Mouse (Mus musculus) heart, postnatal 14 days (tissue): ENCODE data around the gene Pipox. TPM values are rescaled to one million over a fixed set of nuclear protein-coding genes. Genes with fewer than 3 reads are reported as not detected.
A peak's percentile ranks its signal among the peaks of the same experiment; 100 is the strongest.

ENCODE experiments used
- DNase-seq, 2 experiments: peaks; one replicate each; pipeline ENCODE4 v3.0.0; 2021 to 2022
- intact Hi-C: fragments of 180-260 bp; cut with DNase I; formaldehyde crosslinking; loops from one replicate; pipeline ENCODE4 v1.15.1; 2025
- total RNA-seq, 2 experiments: library from RNA; stranded (reverse); gene quantifications; 2 replicates each; pipeline ENCODE4 v1.2.3; 2021

Gene Pipox
- total RNA-seq, 2 experiments from 2014 or later = 0.98 to 1.1 TPM

DNA sequence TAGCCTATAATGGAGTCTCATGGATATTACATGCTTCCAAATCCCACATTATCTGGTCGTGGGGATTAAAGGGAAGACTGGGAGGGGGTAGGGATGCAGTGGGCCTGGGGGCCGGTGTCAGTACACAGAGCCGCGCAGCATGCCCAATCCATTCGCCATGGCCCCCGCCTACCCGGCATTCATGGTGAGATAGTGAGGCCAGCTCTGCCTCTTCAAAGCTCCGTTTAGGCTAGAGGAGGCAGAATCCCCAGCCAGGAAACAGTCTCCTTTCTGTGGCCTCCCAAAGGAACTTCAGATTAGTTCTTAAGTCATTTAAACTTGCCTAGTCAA lies 8.7 kb downstream of the Pipox start:
- no peak for DNase-seq
- intact Hi-C loops = no loop called here

DNA sequence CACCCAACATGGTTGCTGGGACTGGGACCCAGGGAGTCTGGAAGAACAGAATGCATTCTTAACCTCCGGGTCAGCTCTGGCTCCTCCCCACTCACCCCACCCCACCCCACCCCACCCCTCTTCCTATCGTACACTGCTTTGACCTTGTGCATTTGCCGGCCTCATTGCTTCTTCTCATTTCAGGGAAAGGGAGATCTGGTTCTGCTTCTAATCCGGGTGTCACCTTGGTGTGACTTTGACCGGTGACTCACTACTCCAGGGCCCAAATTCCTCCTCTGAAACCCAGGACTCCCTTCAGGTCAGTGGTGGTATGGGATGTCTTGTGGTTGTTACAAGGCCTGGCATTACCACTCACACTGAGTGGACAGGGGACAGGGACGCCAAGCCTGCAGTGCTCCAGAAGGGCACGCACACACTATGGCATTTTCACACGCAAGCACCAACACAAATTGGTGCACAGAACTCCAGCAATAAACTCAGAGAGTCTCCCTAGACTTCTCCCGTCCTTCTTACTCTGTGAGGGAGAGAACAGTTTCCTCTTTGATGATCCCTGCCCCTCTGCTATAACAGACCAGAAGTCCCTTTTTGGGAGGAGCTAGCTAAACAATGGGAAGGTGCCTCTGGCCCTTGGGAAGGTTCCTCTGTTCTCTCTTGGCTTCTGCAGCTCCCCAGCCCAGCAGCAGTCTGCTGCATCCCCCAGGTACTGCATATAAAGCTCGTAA lies 9.2 kb downstream of the Pipox start:
- no peak for DNase-seq
- intact Hi-C loops = no loop called here

DNA sequence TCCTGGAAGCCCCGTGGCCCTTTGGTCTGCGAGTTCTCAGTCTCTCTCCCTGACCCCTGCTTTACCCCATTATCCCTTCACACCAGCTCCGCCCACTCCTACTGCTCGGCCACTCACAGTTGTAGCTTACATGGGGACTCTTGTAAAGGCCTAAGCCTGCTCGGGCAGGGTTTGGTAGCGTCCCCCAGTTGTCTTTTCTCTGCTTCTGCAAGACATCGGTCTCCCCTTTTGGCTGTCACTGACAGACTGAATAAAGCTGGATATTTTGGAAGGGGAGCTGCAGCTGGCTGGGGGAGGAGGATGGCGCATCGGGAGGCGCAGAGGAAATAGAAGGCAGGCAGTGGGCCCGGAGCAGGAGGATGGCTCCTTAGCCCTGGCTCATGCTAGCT lies 17.1 kb downstream of the Pipox start:
- DNase-seq = no peak
- intact Hi-C loops = no loop called here

DNA sequence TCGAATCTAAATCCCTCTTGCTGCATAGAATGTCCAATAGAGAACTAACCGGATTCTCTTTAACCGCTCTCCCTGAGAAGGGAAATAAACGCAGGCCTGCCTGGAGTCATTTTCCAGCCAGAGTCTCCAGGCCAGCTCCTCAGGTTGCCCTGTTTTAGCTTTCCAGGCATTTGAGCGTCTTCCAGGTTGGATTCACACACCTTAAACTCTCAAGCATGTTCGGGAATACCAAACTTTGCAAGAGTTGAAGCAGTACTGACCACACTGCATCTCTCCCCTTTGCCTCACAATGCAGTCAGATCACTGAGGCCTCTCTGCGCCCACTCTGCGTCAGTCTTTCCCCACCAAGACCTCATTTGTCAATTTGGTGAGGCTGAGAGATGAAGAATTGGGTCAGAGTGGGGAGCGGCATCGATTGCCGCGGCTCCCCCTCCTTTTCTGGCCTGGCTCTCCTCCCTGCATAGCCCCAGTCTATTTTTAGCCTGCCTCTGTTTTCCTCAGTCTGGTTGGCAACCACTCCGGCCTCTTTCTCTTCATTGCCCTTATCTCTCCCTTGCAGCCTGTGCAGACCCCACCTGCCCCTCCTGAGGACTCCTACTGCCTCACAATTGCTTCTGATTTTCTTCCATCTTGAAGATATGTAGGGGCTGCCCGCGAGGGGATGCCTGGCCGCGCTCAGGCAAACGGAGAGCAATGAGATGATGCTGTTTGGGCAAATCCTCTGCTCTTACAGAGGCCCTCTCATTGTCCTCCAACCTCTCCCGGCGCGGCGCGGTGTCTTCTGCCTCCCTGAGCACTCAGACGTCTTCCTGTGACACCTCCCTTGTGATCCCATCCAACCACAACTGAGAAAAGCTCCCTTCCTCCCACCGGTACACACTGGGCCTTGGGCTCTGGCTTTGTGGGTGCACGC lies 17.8 kb downstream of the Pipox start:
- DNase-seq = peak in 1 of 2 experiments; percentile 45
- intact Hi-C loops = no loop called here

DNA sequence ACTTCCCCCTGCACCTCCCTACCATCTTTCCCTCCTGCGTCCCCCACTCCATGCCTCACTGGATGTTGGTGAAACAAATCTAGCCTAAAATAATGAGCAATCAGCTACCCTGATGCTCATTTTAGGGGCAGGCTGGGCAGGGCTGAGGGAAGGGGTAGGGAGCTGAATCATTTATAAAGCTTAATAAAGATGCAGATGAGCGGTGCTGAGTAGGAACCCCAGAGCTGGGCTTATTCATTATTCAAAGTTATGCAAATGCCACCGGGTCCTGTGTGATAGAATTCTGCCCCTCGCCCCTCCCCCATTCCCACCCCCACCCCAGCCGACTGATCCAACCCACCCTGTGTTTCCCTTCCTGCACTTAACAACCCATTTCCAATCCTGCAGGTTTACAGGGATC lies 18.6 kb downstream of the Pipox start:
- intact Hi-C loops = no loop called here
- no peak for DNase-seq

DNA sequence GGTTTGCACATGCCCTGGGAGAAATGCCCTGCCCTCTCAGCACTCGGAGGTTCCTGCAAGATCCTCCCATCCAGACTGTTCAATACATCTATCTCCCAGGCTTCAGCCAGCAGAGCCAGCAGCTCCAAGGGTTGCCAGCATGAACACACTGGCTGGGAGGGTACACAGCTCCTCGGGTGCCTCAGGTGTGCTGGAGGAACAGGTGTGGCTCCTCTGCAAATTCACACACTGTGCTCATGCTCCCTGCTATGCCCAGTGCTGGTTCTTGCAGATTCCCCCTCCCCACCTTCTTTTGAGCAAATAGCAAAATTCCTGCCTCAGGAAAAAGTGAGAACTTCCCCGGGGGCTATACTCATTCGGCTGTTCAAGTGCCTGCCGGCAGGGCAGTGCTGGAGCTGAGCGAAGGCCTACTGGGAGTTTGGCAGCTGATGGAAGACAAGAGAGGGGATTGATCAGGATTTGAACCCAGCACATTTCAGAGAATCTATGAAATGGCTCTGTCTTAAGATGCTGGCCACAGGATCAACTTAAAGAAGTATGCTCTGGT lies 19.1 kb downstream of the Pipox start:
- DNase-seq = no peak
- intact Hi-C loops = no loop called here

DNA sequence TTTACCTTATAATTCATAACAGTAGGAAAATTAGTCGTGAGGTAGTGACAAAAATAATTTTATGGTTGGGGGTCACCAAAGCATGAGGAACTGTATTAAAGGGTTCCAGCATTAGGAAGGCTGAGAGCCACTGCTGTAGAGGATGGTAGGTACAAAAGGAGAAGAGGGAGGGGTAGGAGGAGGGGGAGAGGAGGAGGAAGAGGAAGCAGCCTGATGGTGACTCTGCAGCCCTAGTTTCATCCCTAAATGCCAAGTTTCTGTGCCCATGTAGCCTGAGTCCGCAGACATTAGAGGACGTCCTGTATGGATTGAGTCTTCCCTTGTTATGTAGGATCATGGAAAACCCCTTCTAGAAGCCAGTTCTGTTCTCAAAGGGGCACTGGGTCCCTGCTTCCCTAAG lies 20.8 kb downstream of the Pipox start:
- intact Hi-C loops = no loop called here
- no peak for DNase-seq

DNA sequence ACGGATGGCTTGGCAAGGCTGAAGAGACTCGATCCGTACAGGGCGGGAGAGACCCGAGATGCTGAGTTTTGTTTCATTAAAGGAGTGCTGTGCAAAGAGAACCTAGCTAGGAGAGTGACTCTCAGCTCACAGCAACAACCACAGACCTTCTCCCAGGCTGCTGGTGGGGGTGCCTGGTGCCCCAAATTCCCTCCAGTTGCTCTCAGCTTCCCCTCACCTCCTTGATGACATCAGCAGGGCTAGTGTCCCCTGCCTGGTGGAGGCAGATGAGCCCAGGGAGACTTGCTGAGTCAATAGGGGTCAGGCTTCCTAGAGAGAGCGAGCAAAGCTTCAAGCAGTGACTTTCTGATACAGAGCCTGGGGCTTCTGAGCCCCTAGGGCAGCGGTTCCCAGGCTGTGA lies 21.2 kb downstream of the Pipox start:
- intact Hi-C loops = no loop called here

DNA sequence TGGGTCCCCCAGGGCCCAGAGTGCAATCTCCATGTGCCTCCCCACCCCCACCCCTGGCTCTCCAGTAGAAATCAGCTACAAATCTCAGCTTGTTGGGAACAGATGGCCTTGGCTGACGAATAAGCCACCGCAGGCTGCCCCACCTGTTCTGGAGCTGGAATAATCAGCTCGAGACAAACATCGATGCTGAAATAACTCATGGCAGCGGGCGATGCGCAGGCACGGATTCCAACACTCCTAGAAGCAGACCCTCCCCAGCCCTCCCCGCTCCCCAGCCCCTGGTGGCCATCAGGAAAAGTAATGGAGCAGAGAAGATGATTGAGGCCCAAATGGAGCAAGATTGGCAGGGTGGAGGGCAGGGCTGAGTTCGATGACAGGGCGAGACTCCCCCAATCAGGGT lies 21.7 kb downstream of the Pipox start:
- DNase-seq = no peak
- intact Hi-C loops = no loop called here

More for the DNA sequence above, 21.2 kb downstream of the Pipox start:
- DNase-seq = no peak

DNA sequence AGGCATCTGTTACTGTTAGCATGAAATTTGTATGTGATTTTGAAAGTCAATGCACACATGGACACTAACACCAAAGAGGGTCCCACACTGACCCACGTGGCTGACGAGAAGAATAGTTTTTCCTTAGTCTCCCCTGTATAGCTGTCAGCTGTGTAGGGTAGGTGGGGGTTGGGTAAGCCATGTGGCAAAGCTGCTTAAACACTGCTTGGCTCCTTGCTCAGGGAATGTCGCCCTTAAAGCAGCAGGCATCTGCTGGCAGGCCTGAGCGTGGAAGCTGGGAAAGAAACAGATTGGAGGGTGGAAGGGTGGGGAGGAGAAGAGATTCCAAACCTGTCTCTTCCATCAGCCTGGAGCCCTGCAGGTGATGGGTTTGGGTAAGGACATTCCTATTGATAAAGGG lies 22.5 kb downstream of the Pipox start:
- intact Hi-C loops = no loop called here
- peak in 1 of 2 experiments; percentile 33 for DNase-seq

DNA sequence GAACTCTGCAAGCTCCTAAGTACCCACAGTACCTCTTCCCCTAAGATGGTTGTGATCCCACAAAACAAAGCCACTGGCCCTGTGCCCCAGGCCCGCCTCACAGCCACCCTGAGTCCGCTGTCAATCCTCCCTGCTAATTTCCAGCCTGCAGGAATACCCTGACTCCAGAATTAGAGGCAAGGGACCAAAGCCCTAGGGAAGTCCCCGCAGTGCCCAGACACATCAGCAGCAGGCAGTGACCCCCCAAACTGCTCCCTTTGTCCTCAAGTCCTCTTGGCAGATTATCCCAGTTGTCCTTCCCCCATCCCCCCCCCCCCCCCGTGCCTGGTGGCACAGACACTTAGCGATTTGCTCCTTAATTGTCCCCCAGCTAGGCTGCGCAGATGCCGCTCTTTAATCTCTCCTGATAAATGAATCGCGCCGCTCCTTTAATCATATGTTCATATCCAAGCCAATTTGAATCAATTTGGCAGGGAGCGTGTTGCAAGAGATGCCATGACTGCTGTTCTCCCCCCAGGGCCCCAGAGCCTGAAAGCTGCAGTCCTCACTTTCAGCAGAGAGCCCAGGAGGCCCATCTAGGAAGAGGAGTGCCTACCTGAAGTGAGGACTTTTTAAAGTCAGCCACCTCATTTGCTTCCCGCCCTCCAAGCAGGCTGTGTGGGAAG lies 26.3 kb downstream of the Pipox start:
- intact Hi-C loops = no loop called here
- no peak for DNase-seq

DNA sequence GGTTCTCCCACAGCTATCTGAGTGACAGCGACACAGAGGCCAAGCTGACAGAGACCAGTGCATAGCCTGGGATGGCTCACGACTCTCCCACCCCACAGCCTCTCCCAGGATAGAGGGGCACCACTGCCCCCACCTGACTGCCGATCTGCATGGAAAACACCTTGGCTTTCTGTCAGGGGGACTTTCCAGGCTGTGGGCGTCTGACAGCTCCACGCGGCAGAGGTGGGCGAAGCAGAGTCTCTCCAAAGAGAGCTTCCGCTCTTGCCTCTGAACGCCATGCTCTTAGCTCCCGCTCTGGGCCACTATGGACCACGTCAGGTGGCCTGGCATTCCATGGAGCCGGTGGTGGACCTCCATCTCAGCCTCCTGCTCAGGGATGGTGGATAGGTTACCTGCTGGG lies 29.1 kb downstream of the Pipox start:
- DNase-seq = no peak
- intact Hi-C loops = no loop called here

DNA sequence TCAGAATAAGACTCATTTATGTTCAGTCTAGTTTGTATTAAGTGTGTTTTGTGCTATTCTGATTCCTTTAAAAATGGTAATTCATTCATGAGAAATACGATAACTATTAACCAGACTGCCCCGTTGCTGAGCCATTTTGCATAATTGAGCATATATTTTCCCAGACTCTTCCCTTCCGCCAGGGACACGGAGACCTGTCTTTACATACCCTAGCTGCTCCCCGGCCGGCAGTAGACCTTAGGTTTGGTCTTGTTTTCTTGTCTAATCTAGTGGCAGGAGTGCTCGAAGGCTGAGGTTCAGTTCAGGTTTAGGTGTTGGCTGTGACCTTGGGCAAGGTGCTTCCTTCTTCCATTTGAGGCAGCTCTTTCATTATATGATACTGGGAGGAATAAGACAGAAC lies 31.0 kb downstream of the Pipox start:
- intact Hi-C loops = no loop called here
- DNase-seq = no peak

DNA sequence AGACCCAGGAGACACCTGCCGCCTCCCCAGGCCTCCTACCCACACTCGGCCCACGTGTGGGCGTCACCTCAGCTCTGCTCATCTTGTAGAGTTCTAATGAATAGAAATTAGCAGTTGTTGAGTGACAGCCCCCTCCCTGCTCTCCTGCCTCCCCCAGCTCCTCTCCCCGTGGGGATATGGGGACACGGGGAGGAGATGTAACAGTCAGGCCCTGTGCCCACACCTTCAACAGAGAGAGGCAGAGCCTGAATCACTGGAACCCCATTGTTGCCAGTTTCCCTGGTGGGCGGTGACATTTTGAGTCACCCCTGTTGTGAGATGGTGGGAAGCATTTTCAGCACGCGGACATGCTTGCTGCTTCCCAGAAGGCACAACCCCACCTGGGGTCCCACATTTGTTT lies 32.9 kb downstream of the Pipox start:
- no peak for DNase-seq
- intact Hi-C loops = no loop called here

DNA sequence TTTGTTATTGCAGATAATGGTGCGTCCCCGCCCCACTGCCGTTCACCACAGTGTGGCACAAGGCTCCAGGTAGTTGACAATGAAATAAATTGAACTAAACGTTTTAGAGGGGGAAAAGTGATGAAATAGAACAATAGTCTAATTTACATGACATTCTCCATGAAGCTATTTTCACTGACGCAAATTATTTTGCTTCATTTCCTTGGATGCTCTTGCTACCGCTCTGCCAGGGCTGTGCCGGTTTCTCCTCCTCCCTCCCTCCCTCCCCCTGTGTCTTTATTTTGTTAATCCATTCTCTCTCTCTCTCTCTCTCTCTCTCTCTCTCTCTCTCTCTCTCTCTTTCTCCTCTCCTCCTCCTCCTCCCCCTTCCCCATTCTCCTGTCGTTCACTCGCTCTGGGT lies 35.3 kb downstream of the Pipox start:
- intact Hi-C loops = no loop called here
- no peak for DNase-seq

DNA sequence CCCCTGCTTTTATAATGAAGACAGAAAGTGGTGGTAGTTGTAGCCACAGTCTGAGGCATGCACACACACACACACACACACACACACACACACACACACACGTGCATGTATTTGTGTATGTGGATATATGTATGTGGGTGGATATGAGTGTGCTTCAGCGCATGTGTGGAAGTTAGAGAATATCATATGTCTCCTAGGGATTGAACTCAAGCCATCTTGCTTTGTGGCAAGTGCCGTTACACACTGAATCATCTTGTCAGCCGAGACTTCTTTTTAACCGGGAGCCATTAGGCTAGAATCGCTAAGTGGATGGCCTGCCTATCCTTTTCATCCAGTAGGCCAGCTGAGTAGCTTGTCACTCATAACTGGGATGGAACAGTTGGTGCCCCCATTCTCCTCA lies 36.8 kb downstream of the Pipox start:
- no peak for DNase-seq
- intact Hi-C loops = no loop called here

DNA sequence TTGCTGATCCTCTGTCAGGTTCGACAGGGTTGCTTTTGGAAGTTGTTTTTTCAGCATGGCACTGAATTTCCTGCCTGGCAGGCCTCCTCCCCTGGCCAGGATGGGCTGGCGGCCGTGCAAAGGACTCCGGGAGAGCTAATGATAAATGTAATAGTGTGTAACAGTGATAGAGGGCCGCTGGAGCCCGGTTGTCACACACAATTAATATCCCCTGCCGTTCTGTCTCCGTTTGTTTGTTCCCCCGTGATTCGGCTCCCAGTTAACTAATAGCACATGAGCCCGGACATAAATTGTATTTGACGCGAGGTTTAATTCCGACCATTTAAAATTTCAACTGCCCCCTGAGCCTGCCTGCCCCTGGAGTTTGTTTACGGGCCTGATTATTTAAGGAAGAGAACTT lies 38.5 kb downstream of the Pipox start:
- intact Hi-C loops = no loop called here
- no peak for DNase-seq

DNA sequence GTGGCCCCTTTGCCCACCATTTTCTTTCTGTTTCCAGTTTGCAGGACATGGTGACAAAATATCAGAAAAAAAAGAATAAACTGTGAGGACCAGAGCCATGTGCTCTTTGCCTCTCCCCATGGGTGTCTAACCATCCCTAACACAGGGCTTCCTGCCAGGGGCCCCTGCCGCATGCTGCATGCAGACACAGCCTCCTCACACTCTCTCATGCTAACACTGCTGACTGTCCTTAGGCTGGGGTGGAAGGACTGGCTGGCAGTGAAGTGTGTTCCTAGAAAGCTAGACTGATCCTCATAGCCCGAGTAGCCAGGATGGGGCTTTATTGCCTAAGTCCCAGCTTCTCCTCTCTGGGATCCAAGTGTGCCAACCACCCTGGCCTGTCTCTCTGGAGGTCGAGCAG lies 39.3 kb downstream of the Pipox start:
- intact Hi-C loops = no loop called here
- no peak for DNase-seq

DNA sequence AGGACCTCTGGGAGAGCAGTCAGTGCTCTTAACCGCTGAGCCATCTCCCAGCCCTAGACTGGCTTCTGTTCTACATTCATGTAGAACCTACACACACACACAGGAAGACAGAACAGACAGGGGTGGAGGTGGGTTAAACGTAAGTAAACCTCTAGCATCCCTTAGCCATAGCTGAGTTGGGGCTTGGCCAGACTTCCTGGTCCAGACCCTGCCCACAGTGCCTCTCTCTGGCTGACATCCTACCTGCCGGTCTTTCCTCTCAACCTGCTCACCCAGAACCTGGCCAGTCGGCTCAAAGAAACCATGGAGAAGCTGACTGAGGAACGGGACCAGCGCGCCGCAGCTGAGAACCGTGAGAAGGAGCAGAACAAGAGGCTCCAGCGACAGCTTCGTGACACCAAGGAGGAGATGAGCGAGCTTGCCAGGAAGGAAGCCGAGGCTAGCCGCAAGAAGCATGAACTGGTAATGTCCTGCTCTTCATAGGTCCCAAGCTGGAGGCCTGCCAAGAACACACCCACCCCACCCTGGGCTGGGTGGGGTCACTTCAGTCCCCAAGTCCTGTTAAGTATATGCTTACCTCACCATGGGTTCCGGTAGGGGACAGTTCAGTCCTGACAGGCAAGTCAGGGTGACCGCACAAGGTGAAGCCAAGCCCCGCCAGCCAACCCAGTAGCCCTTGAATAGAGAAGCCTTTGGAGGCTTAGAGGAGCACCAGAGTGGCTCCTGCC lies 40.8 kb downstream of the Pipox start:
- intact Hi-C loops = no loop called here
- no peak for DNase-seq

DNA sequence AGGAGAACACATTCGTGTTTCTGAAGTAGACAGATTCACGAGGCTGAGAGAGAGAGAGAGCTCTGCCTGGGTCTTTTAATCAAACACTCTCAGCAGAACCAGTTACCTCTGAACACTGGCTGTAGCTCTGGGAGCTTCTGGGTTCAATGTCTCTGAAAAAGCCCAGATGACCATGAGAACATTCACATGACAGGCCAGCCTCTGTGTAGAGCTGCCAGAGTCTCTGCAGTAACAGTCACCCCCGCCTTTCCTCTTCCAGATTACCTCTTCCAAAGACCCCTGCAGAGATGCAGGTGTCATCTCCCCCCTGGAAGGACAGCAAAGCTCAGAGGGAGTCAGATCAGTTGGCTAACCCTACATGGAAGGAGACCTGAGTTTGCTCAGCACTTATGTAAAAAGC lies 41.7 kb downstream of the Pipox start:
- intact Hi-C loops = no loop called here
- DNase-seq = no peak
